ENCODE assay signal across 8 mouse cellular contexts in genomic region chr6:64649296-64650226, GRCm38 (mm10).
A peak's percentile ranks its signal among the peaks of the same experiment; 100 is the strongest.
DNase-seq lines count a peak whose midpoint lies in the region; ATAC-seq and TF ChIP-seq lines count a peak whose summit lies in the region.

No protein-coding gene starts in this region.

- H3K4me3 ChIP-seq in forebrain, embryonic 13.5 days, result peak overlapping the region; percentile 36
- peak overlapping the region; percentile 30 for H3K4me3 ChIP-seq in hindbrain, embryonic 12.5 days
- H3K4me3 ChIP-seq in lung, adult 2 months (replicated peaks; ENCODE audit: extremely low read depth, low read depth, low read length), result peak overlapping the region; percentile 41

- peaks cover 15% of the 10 kb centered on the region; the same call in 1 of the 2 replicates for H3K4me1 ChIP-seq in forebrain, embryonic 13.5 days
- H3K4me1 ChIP-seq in hindbrain, embryonic 12.5 days, result peaks cover 13% of the 10 kb centered on the region
- H3K4me1 ChIP-seq in lung, adult 2 months (ENCODE audit: control insufficient read depth, insufficient read depth, low read length), result no peaks in the 10 kb centered on the region

- no peaks in the 10 kb centered on the region for H3K27me3 ChIP-seq in forebrain, embryonic 13.5 days
- H3K27me3 ChIP-seq in hindbrain, embryonic 12.5 days, result no peaks in the 10 kb centered on the region

- H3K9me3 ChIP-seq in forebrain, embryonic 13.5 days (replicated peaks), result no peaks in the 10 kb centered on the region
- no peaks in the 10 kb centered on the region for H3K9me3 ChIP-seq in hindbrain, embryonic 12.5 days (replicated peaks)

- H3K9ac ChIP-seq in forebrain, embryonic 13.5 days, result peak overlapping the region; percentile 38
- peak overlapping the region; percentile 46 for H3K9ac ChIP-seq in hindbrain, embryonic 12.5 days

- H3K4me2 ChIP-seq in forebrain, embryonic 13.5 days, result peak overlapping the region; percentile 62
- H3K4me2 ChIP-seq in hindbrain, embryonic 12.5 days (replicated peaks), result peak overlapping the region; percentile 51

- no peaks in the 10 kb centered on the region for H3K36me3 ChIP-seq in forebrain, embryonic 13.5 days (ENCODE audit: poor library complexity, severe bottlenecking)
- no peaks in the 10 kb centered on the region for H3K36me3 ChIP-seq in hindbrain, embryonic 12.5 days

- TF ChIP-seq CTCF in lung, adult 2 months (IDR thresholded peaks at IDR 0.05; ENCODE audit: insufficient read depth, low read length), result peak; percentile 68

- no peak for TF ChIP-seq POLR2A in lung, adult 2 months (IDR thresholded peaks at IDR 0.05; ENCODE audit: borderline replicate concordance, extremely low read depth, low read depth, low read length)

- 9% methylated on average over 20 of the region's 20 CpGs for WGBS in forebrain, embryonic 13.5 days
- WGBS in hindbrain, embryonic 12.5 days, result 12% methylated on average over 20 of the region's 20 CpGs
- WGBS in lung, adult 2 months, result 7% methylated on average over 20 of the region's 20 CpGs

- H3K27ac ChIP-seq in forebrain, embryonic 13.5 days, result no peak overlapping the region
- peak overlapping the region; percentile 41 for H3K27ac ChIP-seq in hindbrain, embryonic 12.5 days

- peak; percentile 82 for DNase-seq in NIH3T3 (ENCODE audit: low read depth)
- DNase-seq in c-Kit-positive CD71-positive TER-119-negative erythroid progenitor cells, embryonic 14.5 days (ENCODE audit: low read depth), result peak; percentile 30
- peak; percentile 75 for DNase-seq in layer of hippocampus, adult 9-10 months (ENCODE audit: low spot score)
- peak; percentile 5 for DNase-seq in lung, adult 2 months
- peak; percentile 95 for DNase-seq in retina, embryonic 14.5 days (ENCODE audit: low spot score)

- ATAC-seq in forebrain, embryonic 13.5 days, result peak; percentile 90
- ATAC-seq in hindbrain, embryonic 12.5 days (ENCODE audit: low FRiP score), result peak; percentile 82
- ATAC-seq in erythroblast, adult 5-6 weeks (replicated peaks; ENCODE audit: low FRiP score, poor library complexity, severe bottlenecking), result no peak

Comparison
In these comparisons a context has a peak if more than half of its experiments do, and no peak if none do; other contexts are left out.
1. DNase-seq: peak in every context shown above with its lines; median percentile 95 in retina, embryonic 14.5 days; 82 in NIH3T3; 75 in layer of hippocampus, adult 9-10 months; 30 in c-Kit-positive CD71-positive TER-119-negative erythroid progenitor cells, embryonic 14.5 days; 5 in lung, adult 2 months.